ENCODE assay signal across 26 mouse cellular contexts in genomic region chr11:15108046-15108445, GRCm38 (mm10).
"Had no signal": no experiment of that assay in that cellular context is flagged by ENCODE, and none has a peak within 500 bp of the region (broad histone marks: within the 10 kb centered on the region; RNA-seq: fewer than 3 reads in every experiment).

No protein-coding gene starts in this region.

- H3K36me3 ChIP-seq: limb, embryonic 12.5 days; limb, embryonic 15.5 days; midbrain, embryonic 10.5 days; midbrain, embryonic 13.5 days; neural tube, embryonic 13.5 days; stomach, embryonic 15.5 days had no signal

- H3K4me2 ChIP-seq: limb, embryonic 12.5 days; limb, embryonic 15.5 days; liver, embryonic 11.5 days; lung, embryonic 14.5 days; midbrain, embryonic 13.5 days; neural tube, embryonic 13.5 days; stomach, embryonic 15.5 days had no signal

- H3K27me3 ChIP-seq: limb, embryonic 12.5 days; limb, embryonic 15.5 days; megakaryocyte, embryonic 14.5 days; midbrain, embryonic 13.5 days; neural tube, embryonic 13.5 days; stomach, embryonic 15.5 days had no signal

- H3K4me3 ChIP-seq: limb, embryonic 12.5 days; limb, embryonic 15.5 days; megakaryocyte, embryonic 14.5 days; midbrain, embryonic 10.5 days; midbrain, embryonic 13.5 days; myocyte; neural tube, embryonic 13.5 days; stomach, embryonic 15.5 days had no signal

- H3K9ac ChIP-seq: limb, embryonic 12.5 days; limb, embryonic 15.5 days; liver, embryonic 14.5 days; liver, postnatal 0 days; lung, embryonic 14.5 days; midbrain, embryonic 13.5 days; neural tube, embryonic 13.5 days; stomach, embryonic 15.5 days had no signal

- H3K4me1 ChIP-seq: limb, embryonic 12.5 days; limb, embryonic 15.5 days; megakaryocyte, embryonic 14.5 days; midbrain, embryonic 10.5 days; midbrain, embryonic 13.5 days; neural tube, embryonic 13.5 days; stomach, embryonic 15.5 days had no signal

- ATAC-seq: intestine, embryonic 16.5 days; liver, postnatal 0 days; midbrain, embryonic 13.5 days; midbrain, embryonic 16.5 days had no signal

- H3K27ac ChIP-seq: limb, embryonic 12.5 days; limb, embryonic 15.5 days; liver, embryonic 14.5 days; midbrain, embryonic 10.5 days; midbrain, embryonic 13.5 days; neural tube, embryonic 13.5 days; stomach, embryonic 15.5 days had no signal

- H3K9me3 ChIP-seq: limb, embryonic 12.5 days; limb, embryonic 15.5 days; megakaryocyte, embryonic 14.5 days; midbrain, embryonic 10.5 days; midbrain, embryonic 13.5 days; neural tube, embryonic 13.5 days; stomach, embryonic 15.5 days had no signal

- DNase-seq: kidney, adult 18-20 months; kidney, adult 9 months; kidney, postnatal 14 days; kidney, postnatal 4 days; left cerebral cortex, postnatal 4 days; liver, postnatal 0 days; lung, embryonic 14.5 days; lung, postnatal 10 days; lung, postnatal 36 days; retina, postnatal 1 day; right cerebral cortex, postnatal 25 days; spleen, adult 18-20 months; thymus, adult 18-20 months; thymus, postnatal 36 days had no signal
